7 mouse cellular contexts compared by ENCODE assay signal in the genomic region with DNA sequence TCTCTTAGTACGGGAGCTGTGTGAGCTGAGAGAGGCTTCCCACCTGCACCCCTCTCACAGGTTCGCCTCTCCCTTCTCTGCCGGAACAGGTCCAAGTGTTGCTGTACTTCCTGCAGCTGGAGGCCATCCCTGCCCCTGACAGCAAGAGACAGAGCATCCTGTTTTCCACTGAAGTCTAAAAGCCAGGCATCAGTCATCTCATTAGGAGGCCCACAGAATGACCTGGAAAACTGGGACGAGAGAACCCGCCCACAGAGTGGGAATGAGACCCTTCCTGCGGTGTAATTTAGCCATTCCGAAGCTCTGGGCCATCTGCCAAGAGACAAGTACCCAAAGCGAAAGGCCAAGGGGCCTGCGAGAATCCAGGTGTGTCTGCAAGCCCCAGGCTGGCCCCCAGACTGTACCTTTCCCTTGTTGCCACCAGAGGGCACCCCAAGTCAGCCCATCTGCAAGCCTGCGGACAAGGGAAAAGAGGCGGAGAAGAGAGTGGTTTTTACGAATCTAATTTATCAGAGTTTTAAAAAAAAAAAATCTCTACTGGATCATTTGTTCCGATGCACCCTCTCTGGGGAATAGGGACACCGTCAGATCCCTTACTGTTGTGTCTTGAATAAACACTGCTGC. TPM values are rescaled to one million over a fixed set of nuclear protein-coding genes. Genes with fewer than 3 reads are reported as not detected.
A peak's percentile ranks its signal among the peaks of the same experiment; 100 is the strongest.
DNase-seq lines count a peak whose midpoint lies in the region; ATAC-seq and TF ChIP-seq lines count a peak whose summit lies in the region.

No protein-coding gene starts in this region.

- H3K9me3 ChIP-seq in midbrain, embryonic 12.5 days = no peaks in the 10 kb centered on the region

- no peaks in the 10 kb centered on the region for H3K4me1 ChIP-seq in cerebellum, adult 2 months (ENCODE audit: control insufficient read depth, insufficient read depth, low read length)
- H3K4me1 ChIP-seq in midbrain, embryonic 12.5 days = no peaks in the 10 kb centered on the region
- peaks cover under 1% of the 10 kb centered on the region; the same call in 1 of the 2 replicates for H3K4me1 ChIP-seq in small intestine, adult 2 months (ENCODE audit: control insufficient read depth, insufficient read depth, insufficient read length, low read length)

- peak; percentile 87 for ATAC-seq in frontal cortex, adult (ENCODE audit: low TSS enrichment)
- ATAC-seq in inflammation-experienced regulatory T-cells, adult 6 months = peak; percentile 85
- peak; percentile 50; the same call in 1 of the 2 replicates for ATAC-seq in midbrain, embryonic 12.5 days (ENCODE audit: low FRiP score, low read depth)

- H3K4me3 ChIP-seq in cerebellum, adult 2 months (replicated peaks; ENCODE audit: insufficient read depth, low read depth, low read length) = no peak overlapping the region
- no peak overlapping the region for H3K4me3 ChIP-seq in midbrain, embryonic 12.5 days
- no peak overlapping the region for H3K4me3 ChIP-seq in small intestine, adult 2 months (ENCODE audit: low read depth, low read length)

- no peak overlapping the region for H3K27ac ChIP-seq in cerebellum, adult 2 months (ENCODE audit: insufficient read depth, low read length)
- 0 out of 2 replicates have a peak overlapping the region, but pooled peaks have one; percentile 1 for H3K27ac ChIP-seq in midbrain, embryonic 12.5 days (replicated peaks)
- H3K27ac ChIP-seq in small intestine, adult 2 months (ENCODE audit: insufficient read depth, low read depth, low read length) = no peak overlapping the region

- peaks cover 72% of the 10 kb centered on the region for H3K36me3 ChIP-seq in midbrain, embryonic 12.5 days
- H3K36me3 ChIP-seq in small intestine, adult 2 months (ENCODE audit: control insufficient read depth, insufficient read depth, low read length) = peaks cover 63% of the 10 kb centered on the region

- DNase-seq in T-cell, adult 2 months (ENCODE audit: low spot score) = peak; percentile 68
- DNase-seq in cerebellum, adult 2 months = peak; percentile 73 to 82
- peak; percentile 73 to 76 for DNase-seq in left cerebral cortex, postnatal 25 days (ENCODE audit: low spot score in 2 of 2)

- peak; percentile 88 for TF ChIP-seq CTCF in cerebellum, adult 2 months (IDR thresholded peaks at IDR 0.05; ENCODE audit: borderline replicate concordance, insufficient read depth, low read depth, low read length)
- TF ChIP-seq CTCF in small intestine, adult 2 months (IDR thresholded peaks at IDR 0.05; ENCODE audit: extremely low read depth, insufficient read length, insufficient replicate concordance, low read depth, low read length) = peak; percentile 96

- H3K9ac ChIP-seq in midbrain, embryonic 12.5 days (replicated peaks) = no peak overlapping the region

- TF ChIP-seq POLR2A in cerebellum, adult 2 months (IDR thresholded peaks at IDR 0.05; ENCODE audit: borderline replicate concordance, insufficient read depth, low read length) = no peak
- no peak for TF ChIP-seq POLR2A in small intestine, adult 2 months (IDR thresholded peaks at IDR 0.05; ENCODE audit: low read depth, low read length)

- WGBS in cerebellum, adult 2 months = 29% methylated on average over 14 of the region's 14 CpGs
- WGBS in midbrain, embryonic 12.5 days = 55% methylated on average over 14 of the region's 14 CpGs
- 16% methylated on average over 14 of the region's 14 CpGs for WGBS in small intestine, adult 2 months

- intact Hi-C loops in left cerebral cortex, postnatal 25 days (cut with DNase I) = loop anchor here (1.0 to 2.0 kb wide), 3 partner anchors 69 to 305 kb away; no protein-coding TSS in a partner anchor

- H3K27me3 ChIP-seq in cerebellum, adult 2 months (ENCODE audit: control insufficient read depth, insufficient read depth, low read length) = no peaks in the 10 kb centered on the region
- no peaks in the 10 kb centered on the region for H3K27me3 ChIP-seq in midbrain, embryonic 12.5 days
- H3K27me3 ChIP-seq in small intestine, adult 2 months (ENCODE audit: control insufficient read depth, insufficient read depth, low read length) = no peaks in the 10 kb centered on the region

- no peak overlapping the region for H3K4me2 ChIP-seq in midbrain, embryonic 12.5 days (replicated peaks)

RNA-seq across cellular contexts. Expression of gene Specc1l, which starts 29.6 kb away (rescaled TPM):
- polyA plus RNA-seq in cerebellum, adult 2 months (2012; rRNA removed) = 34.1 and 34.9 TPM in 2 replicates
- 10 to 100 TPM; 13.3 to 15.2 (median 13.3) TPM for polyA plus RNA-seq in inflammation-experienced regulatory T-cells, adult 6 months (2017; shearing (Covaris generic))
- 10 to 100 TPM; 38.9 to 41.4 TPM for total RNA-seq in left cerebral cortex, postnatal 25 days (2021)
- polyA plus RNA-seq in midbrain, embryonic 12.5 days (2016; fragmentation: Nextera tagmentation; extraction: Ambion mirVana) = 52.0 and 52.1 TPM in 2 replicates
- polyA plus RNA-seq in small intestine, adult 2 months (2012; rRNA removed) = 16.2 and 48.2 TPM in 2 replicates
